Mouse (Mus musculus): ENCODE data around the gene Adamts7. TPM values are rescaled to one million over a fixed set of nuclear protein-coding genes. Genes with fewer than 3 reads are reported as not detected.
A peak's percentile ranks its signal among the peaks of the same experiment; 100 is the strongest.

Gene Adamts7
- polyA plus RNA-seq, 1 experiment: 6.5 TPM

DNA sequence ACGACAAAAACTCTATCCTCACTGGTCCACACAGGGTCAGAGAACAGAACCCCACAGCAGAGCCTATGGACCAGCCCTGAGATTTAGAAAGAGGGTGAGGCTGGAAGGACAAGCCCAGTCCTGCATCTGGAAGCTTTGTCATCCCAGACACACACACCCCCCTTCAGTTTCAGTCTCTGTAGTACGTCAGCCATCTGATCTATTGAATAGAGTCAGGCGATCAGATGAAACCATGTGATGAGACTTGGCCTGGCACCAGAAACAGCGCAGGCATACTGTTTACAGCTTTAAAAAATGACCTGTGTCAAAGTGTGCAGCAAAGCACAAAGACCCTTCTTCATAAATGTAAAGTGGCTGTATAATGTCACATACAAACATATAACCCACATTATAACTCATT, 77.7 kb downstream of the Adamts7 start:
- H3K27ac ChIP-seq (ENCODE audit: insufficient read depth, low read length): no peak overlapping the region
- TF ChIP-seq POLR2A (IDR thresholded peaks at IDR 0.05; ENCODE audit: low read depth, low read length): no peak
- TF ChIP-seq CTCF (IDR thresholded peaks at IDR 0.05; ENCODE audit: borderline replicate concordance, insufficient read depth, low read length): no peak
- no peaks in the 10 kb centered on the region for H3K4me1 ChIP-seq (ENCODE audit: control insufficient read depth, insufficient read depth, low read length)
- no peak overlapping the region for H3K4me3 ChIP-seq (ENCODE audit: insufficient read depth, low read length)

- no peak overlapping the region for H3K27ac ChIP-seq (ENCODE audit: insufficient read depth, low read length)
- H3K4me3 ChIP-seq (ENCODE audit: insufficient read depth, low read length): no peak overlapping the region
- H3K4me1 ChIP-seq (ENCODE audit: control insufficient read depth, insufficient read depth, low read length): no peaks in the 10 kb centered on the region
- TF ChIP-seq CTCF (IDR thresholded peaks at IDR 0.05; ENCODE audit: borderline replicate concordance, insufficient read depth, low read length) (no peak), POLR2A (IDR thresholded peaks at IDR 0.05; ENCODE audit: low read depth, low read length) (no peak)
Observed at GRCm38 (mm10) chr9:90241041-90241440, 78.2 kb downstream of the Adamts7 start.

- no peaks in the 10 kb centered on the region for H3K4me1 ChIP-seq (ENCODE audit: control insufficient read depth, insufficient read depth, low read length)
- H3K4me3 ChIP-seq (ENCODE audit: insufficient read depth, low read length): no peak overlapping the region
- no peak overlapping the region for H3K27ac ChIP-seq (ENCODE audit: insufficient read depth, low read length)
- no peak for TF ChIP-seq POLR2A (IDR thresholded peaks at IDR 0.05; ENCODE audit: low read depth, low read length)
- TF ChIP-seq CTCF (IDR thresholded peaks at IDR 0.05; ENCODE audit: borderline replicate concordance, insufficient read depth, low read length): peak; percentile 32; the same call in 1 of the 2 replicates
Observed at GRCm38 (mm10) chr9:90241618-90242017, 78.7 kb downstream of the Adamts7 start.

GRCm38 (mm10) chr9:90242291-90242690, 79.4 kb downstream of the Adamts7 start:
- Histone ChIP-seq H3K4me3 (ENCODE audit: insufficient read depth, low read length) (no peak overlapping the region), H3K4me1 (ENCODE audit: control insufficient read depth, insufficient read depth, low read length) (no peaks in the 10 kb centered on the region), H3K27ac (ENCODE audit: insufficient read depth, low read length) (no peak overlapping the region)
- TF ChIP-seq POLR2A (IDR thresholded peaks at IDR 0.05; ENCODE audit: low read depth, low read length): no peak
- no peak for TF ChIP-seq CTCF (IDR thresholded peaks at IDR 0.05; ENCODE audit: borderline replicate concordance, insufficient read depth, low read length)

- TF ChIP-seq CTCF (IDR thresholded peaks at IDR 0.05; ENCODE audit: borderline replicate concordance, insufficient read depth, low read length) (no peak), POLR2A (IDR thresholded peaks at IDR 0.05; ENCODE audit: low read depth, low read length) (no peak)
- no peak overlapping the region for H3K4me3 ChIP-seq (ENCODE audit: insufficient read depth, low read length)
- no peak overlapping the region for H3K27ac ChIP-seq (ENCODE audit: insufficient read depth, low read length)
- no peaks in the 10 kb centered on the region for H3K4me1 ChIP-seq (ENCODE audit: control insufficient read depth, insufficient read depth, low read length)
Observed at GRCm38 (mm10) chr9:90242855-90243254, 80.0 kb downstream of the Adamts7 start.

GRCm38 (mm10) chr9:90244301-90245151, 81.7 kb downstream of the Adamts7 start:
- Histone ChIP-seq H3K4me3 (ENCODE audit: insufficient read depth, low read length) (no peak overlapping the region), H3K4me1 (ENCODE audit: control insufficient read depth, insufficient read depth, low read length) (no peaks in the 10 kb centered on the region), H3K27ac (ENCODE audit: insufficient read depth, low read length) (no peak overlapping the region)
- TF ChIP-seq POLR2A (IDR thresholded peaks at IDR 0.05; ENCODE audit: low read depth, low read length) (no peak), CTCF (IDR thresholded peaks at IDR 0.05; ENCODE audit: borderline replicate concordance, insufficient read depth, low read length) (no peak)

GRCm38 (mm10) chr9:90245206-90245605, 82.3 kb downstream of the Adamts7 start:
- Histone ChIP-seq H3K27ac (ENCODE audit: insufficient read depth, low read length) (no peak overlapping the region), H3K4me3 (ENCODE audit: insufficient read depth, low read length) (no peak overlapping the region), H3K4me1 (ENCODE audit: control insufficient read depth, insufficient read depth, low read length) (no peaks in the 10 kb centered on the region)
- TF ChIP-seq POLR2A (IDR thresholded peaks at IDR 0.05; ENCODE audit: low read depth, low read length): no peak
- no peak for TF ChIP-seq CTCF (IDR thresholded peaks at IDR 0.05; ENCODE audit: borderline replicate concordance, insufficient read depth, low read length)

- Histone ChIP-seq H3K4me3 (ENCODE audit: insufficient read depth, low read length) (no peak overlapping the region), H3K27ac (ENCODE audit: insufficient read depth, low read length) (no peak overlapping the region), H3K4me1 (ENCODE audit: control insufficient read depth, insufficient read depth, low read length) (no peaks in the 10 kb centered on the region)
- TF ChIP-seq CTCF (IDR thresholded peaks at IDR 0.05; ENCODE audit: borderline replicate concordance, insufficient read depth, low read length): no peak
Observed at GRCm38 (mm10) chr9:90245781-90246180, 82.9 kb downstream of the Adamts7 start.

- TF ChIP-seq POLR2A (IDR thresholded peaks at IDR 0.05; ENCODE audit: low read depth, low read length) (no peak), CTCF (IDR thresholded peaks at IDR 0.05; ENCODE audit: borderline replicate concordance, insufficient read depth, low read length) (no peak)
- no peak overlapping the region for H3K4me3 ChIP-seq (ENCODE audit: insufficient read depth, low read length)
- no peak overlapping the region for H3K27ac ChIP-seq (ENCODE audit: insufficient read depth, low read length)
- no peaks in the 10 kb centered on the region for H3K4me1 ChIP-seq (ENCODE audit: control insufficient read depth, insufficient read depth, low read length)
Observed at GRCm38 (mm10) chr9:90247316-90247715, 84.4 kb downstream of the Adamts7 start.

DNA sequence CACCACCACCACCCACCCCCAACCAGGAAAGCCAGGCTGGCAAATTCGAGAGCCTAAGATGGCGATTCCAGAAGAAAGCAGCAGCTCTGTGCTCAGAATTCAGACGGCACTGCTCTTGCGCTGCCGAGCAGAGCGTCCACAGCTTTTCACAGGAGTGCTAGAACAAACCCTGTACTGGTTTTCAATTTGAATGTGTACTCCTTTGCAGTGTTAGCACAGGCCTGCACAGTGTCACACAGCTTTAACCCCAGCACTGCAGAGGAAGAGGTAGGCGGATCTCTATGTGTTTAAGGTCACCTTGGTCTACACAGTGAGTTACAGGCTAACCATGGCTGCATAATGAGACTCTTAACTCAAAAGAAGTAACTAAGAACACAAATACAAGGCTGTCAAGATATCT, 85.5 kb downstream of the Adamts7 start:
- Histone ChIP-seq H3K4me1 (ENCODE audit: control insufficient read depth, insufficient read depth, low read length) (no peaks in the 10 kb centered on the region), H3K27ac (ENCODE audit: insufficient read depth, low read length) (no peak overlapping the region), H3K4me3 (ENCODE audit: insufficient read depth, low read length) (no peak overlapping the region)
- no peak for TF ChIP-seq CTCF (IDR thresholded peaks at IDR 0.05; ENCODE audit: borderline replicate concordance, insufficient read depth, low read length)
- no peak for TF ChIP-seq POLR2A (IDR thresholded peaks at IDR 0.05; ENCODE audit: low read depth, low read length)

Data from embryonic fibroblast, embryonic 13.5 days (primary cell).